Mouse (Mus musculus): Measurements from ENCODE around the gene Tlr12. TPM values are rescaled to one million over a fixed set of nuclear protein-coding genes. Genes with fewer than 3 reads are reported as not detected.

Tlr12 gene
- total RNA-seq (2015), result 0.52 and 1.2 TPM in 2 replicates
- 0.55 and 0.85 TPM in 2 replicates for total RNA-seq (2017)

- peak; percentile 22; the same call in 1 of the 2 replicates for ATAC-seq (ENCODE audit: poor library complexity, severe bottlenecking)
These were observed at the start of gene Tlr12 for GRCm38 (mm10) chr4:128618246-128618911. Gene Tlr12 (minus strand): TSS chr4:128618619.

DNA sequence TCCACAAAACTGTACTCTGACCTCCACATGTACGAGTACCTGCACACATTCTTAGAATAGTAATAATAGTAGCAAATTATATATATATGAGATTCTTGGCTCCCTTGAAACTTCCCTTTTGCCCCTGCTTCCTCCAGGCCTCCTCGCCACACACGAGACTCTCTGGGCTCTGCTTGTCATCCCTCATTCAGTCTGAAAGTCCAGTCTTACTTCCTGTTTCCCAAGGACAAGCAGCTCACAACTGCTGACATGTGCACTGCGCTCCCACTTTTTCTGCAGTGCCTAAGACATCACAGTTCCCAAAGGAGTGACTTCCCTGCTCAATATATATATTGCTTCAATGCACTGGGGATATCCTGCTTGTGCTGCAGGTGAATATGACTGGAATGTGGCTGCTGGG, 48.8 kb upstream of the Tlr12 start:
- ATAC-seq (ENCODE audit: poor library complexity, severe bottlenecking), result peak; percentile 63

DNA sequence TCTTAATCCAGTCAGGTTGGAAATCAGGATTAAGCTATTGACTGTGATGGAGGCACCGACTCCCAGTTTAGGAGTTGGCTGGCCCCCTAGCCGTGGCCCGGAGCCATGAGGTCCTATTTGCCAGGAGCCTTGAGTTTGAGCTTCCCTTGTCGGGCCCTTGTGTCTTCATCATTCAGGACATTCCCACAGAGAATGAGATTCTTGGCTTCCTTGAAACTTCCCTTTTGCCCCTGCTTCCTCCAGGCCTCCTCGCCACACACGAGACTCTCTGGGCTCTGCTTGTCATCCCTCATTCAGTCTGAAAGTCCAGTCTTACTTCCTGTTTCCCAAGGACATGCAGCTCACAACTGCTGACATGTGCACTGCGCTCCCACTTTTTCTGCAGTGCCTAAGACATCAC, 47.9 kb upstream of the Tlr12 start:
- peak; percentile 43 for ATAC-seq (ENCODE audit: poor library complexity, severe bottlenecking)

DNA sequence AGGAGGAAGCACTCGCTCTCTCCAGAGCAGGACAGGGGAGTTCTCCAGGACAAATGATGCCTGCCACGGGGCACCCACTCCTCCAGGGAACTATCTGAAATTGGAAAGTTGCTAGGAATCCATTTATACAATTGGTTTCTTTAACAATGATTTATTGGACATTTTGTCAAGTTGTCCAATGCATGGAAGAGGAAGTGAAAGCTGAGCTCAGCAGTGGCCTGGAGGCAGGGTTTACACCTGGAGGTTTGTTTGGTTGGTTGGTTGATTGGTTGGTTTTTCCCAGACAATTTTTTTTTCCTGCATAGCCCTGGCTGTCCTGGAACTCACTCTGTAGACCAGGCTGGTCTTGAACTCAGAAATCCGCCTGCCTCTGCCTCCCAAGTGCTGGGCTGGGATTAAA, 45.6 kb upstream of the Tlr12 start:
- no peak for ATAC-seq (ENCODE audit: poor library complexity, severe bottlenecking)

DNA sequence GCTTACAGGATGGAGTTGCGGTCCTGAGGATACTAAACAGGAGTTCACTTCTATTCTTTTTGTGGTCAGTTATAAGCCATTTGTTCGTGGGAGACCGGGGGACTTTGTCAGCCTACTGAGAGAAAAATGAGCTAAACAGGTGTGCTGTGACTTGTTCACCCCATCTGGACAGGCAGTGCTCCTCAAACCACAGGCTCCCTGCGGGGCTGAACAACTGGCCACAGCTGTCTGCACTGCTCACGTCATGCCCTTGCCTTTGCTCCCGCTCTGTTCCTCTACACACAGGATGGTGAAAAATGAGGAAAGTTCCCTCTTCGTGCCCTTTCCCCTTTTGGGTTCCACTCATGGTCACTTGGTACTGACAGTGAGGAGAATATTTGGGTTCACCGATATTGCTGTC, 42.6 kb upstream of the Tlr12 start:
- ATAC-seq (ENCODE audit: poor library complexity, severe bottlenecking), result no peak

GRCm38 (mm10) chr4:128660196-128660595, 41.8 kb upstream of the Tlr12 start:
- ATAC-seq (ENCODE audit: poor library complexity, severe bottlenecking), result no peak

DNA sequence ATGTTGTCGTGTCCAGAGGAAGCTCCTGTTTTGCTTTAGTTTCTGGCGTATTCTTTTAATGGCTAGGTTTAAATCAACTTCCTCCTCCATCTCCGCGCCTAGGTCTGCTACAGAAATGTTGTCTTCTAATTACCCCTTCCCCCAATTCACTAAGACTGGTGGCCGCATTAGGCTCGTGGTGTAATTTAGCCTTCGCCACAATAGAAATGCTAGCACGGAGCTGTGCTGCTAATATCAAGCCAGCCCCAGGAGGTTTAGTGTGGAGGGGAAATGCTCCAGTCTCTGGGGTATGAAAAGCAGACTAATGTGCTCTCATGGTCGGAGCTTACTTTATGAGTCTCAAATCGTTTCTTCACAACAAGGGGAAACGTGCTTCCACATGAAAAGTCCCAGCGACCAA, 37.0 kb upstream of the Tlr12 start:
- ATAC-seq (ENCODE audit: poor library complexity, severe bottlenecking), result peak; percentile 20

GRCm38 (mm10) chr4:128654505-128655381, 36.3 kb upstream of the Tlr12 start, which contains the start of gene Phc2:
Gene Phc2 (plus strand): TSS chr4:128654702.
- ATAC-seq (ENCODE audit: poor library complexity, severe bottlenecking), result peak; percentile 92

DNA sequence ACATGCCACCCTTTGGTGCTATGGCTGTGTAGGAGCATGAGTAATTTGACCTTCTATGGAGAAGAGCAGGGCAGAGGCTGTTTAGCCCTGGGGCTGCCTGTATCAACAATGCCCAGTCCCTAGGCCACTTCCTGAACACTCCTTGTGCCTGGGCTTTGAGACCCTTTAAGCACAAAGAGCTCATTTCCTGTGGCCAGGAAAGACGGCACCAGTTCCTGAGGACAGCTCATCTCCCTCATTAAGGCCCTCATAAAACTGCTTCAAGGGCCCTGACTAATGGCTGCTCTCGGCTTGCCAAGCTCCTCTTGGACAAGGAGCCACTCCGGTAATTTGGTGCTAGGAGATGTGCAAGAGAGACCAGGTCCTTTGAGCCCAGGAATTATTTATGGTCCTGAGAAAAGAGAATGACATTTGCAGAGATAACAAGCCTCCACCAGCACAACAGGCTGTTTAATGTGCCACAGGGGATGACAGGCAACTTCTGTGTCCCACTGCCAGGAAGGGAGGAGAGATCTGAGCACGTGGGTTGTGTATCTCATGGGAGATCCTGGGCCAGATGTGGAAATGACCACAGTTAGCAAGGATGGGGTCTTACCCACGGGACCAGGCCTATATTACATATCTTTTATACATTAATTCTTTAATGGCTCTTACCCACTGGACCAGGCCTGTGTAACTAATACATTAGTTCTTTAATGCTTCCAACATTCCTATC, 34.3 kb upstream of the Tlr12 start:
- no peak for ATAC-seq (ENCODE audit: poor library complexity, severe bottlenecking)

DNA sequence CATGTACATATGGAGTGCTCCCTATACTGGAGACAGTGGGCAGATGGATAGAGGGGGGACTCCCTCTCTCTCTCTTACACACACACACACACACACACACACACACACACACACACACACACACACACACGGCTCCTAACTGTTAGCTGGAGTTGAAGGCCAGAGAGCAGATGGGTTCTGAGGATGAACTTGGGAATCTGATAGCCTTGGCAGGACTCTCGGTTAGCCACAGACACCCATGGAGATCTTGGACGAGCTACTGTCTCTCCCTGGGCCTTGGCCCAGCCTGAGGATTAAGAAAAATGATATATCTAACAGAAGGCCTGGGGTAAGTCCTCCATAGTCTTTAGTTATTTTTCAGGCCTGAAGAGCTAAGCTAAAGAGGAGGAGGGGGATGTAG, 33.1 kb upstream of the Tlr12 start:
- no peak for ATAC-seq (ENCODE audit: poor library complexity, severe bottlenecking)

GRCm38 (mm10) chr4:128648567-128649255, 30.3 kb upstream of the Tlr12 start:
- no peak for ATAC-seq (ENCODE audit: poor library complexity, severe bottlenecking)

DNA sequence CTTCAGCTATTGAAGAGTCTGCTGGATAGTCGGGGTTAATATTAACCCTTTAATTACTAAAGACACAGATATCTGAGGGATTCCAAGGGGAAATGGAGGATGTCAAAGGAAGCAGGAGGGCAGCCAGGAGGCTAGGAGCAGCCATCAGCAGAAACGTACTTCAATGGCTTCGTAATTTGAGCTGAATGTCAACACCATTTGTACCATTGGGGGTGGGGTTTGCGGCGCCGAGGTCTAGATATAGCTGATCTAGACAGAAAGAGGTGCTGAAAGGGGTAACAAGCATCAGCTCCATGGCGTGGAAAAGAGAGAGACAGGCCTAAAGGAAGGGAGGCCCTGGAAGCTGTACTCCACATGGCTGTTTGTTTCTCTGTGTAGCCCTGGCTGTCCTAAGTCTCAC, 28.3 kb upstream of the Tlr12 start:
- ATAC-seq (ENCODE audit: poor library complexity, severe bottlenecking), result no peak

GRCm38 (mm10) chr4:128645896-128646295, 27.5 kb upstream of the Tlr12 start:
- no peak for ATAC-seq (ENCODE audit: poor library complexity, severe bottlenecking)

DNA sequence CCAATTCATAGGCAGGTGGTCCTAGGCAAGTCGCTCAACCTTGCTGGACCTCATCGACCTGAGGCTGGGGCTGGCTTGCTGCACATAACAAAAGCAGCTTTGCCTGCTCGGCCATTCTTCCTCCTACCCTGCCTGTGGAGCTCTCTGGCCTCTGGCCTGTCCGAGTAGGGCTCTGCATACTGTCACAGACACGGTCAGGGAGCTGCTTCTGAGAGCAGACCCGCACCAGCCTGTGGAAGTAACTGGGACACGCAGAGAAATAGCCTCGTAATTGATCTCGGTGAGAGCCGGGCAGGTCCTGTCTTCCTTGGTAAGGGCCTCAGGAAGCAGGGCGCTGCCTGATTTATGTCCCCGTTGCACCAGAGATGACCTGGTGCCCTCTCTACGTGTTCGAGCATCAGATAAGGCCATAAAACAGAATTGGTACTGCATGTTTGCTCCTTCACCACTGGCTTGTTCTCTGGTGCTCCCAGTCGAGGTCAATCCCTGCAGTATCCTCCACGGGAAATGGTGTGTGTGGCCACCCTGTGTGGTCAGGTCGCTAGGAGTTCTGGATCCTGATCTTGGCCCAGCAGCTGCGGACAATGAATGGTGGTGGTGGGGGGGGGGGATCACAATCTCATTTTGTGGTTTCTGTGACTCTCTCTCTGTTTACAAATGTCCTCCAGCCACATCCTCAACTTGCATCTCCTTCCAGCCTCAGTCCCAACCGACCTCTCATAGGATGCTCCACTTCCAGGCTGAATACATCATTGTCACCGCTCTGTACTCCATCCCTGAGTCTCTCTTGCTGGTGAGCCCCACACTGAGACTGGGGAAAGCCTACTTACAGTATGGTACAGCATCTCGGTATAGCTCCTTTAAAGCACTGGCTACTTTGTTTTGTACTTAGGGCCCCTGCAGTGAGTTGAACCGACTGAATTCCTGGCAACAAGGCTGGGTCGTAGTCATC, 23.6 kb upstream of the Tlr12 start:
- no peak for ATAC-seq (ENCODE audit: poor library complexity, severe bottlenecking)

- ATAC-seq (ENCODE audit: poor library complexity, severe bottlenecking), result peak; percentile 68
These were observed 20.0 kb upstream of the Tlr12 start for GRCm38 (mm10) chr4:128638265-128638923.

GRCm38 (mm10) chr4:128637250-128637649, 18.8 kb upstream of the Tlr12 start:
- peak; percentile 41 for ATAC-seq (ENCODE audit: poor library complexity, severe bottlenecking)

DNA sequence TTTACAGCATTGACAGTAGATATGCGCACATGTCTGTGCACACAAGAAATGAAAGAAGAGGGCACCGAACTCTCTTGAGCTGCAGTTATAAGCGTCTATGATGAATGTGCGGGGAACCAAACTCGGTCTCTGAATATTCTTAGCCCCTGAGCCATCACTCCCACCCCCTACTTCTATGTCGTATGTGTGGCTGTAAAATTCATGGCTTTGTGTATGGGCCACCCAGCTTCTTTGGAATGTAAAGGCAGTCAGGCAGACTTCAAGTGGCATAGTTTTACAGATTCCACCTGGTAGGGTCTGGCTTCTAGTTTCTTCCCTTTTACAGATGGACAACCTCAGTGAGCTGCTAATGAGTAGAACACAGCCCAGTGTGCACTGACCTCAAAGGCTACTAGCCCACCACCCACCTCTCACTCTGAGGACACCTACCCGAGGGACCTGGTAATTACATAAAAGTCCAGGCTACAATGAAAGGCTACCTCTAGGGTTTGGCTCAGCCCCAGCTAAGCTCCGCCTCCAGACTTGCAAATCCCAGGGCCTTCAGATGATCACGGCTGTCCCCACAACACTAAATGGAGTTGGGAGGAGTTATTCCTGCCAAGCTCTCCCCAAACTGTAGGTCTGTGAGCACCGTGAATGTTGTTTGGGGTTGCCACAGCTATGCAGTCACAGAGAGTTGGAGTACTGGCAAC, 17.6 kb upstream of the Tlr12 start:
- ATAC-seq (ENCODE audit: poor library complexity, severe bottlenecking), result no peak

- ATAC-seq (ENCODE audit: poor library complexity, severe bottlenecking), result no peak
These were observed 17.0 kb upstream of the Tlr12 start for GRCm38 (mm10) chr4:128635451-128635850.

- no peak for ATAC-seq (ENCODE audit: poor library complexity, severe bottlenecking)
These were observed 2.7 kb upstream of the Tlr12 start for GRCm38 (mm10) chr4:128621109-128621508.

All from megakaryocyte, adult 5-6 weeks (primary cell).